ENCODE assay signal across 8 mouse cellular contexts in genomic region chr14:47367461-47367860, GRCm38 (mm10). TPM values are rescaled to one million over a fixed set of nuclear protein-coding genes. Genes with fewer than 3 reads are reported as not detected.
DNase-seq lines count a peak whose midpoint lies in the region; ATAC-seq and TF ChIP-seq lines count a peak whose summit lies in the region.

TSS of gene Lgals3 (plus strand) at chr14:47367751.

- 0 out of 2 replicates have a peak within 1 kb of the TSS, but pooled peaks have one; percentile 21 for H3K4me2 ChIP-seq in midbrain, embryonic 11.5 days
- peak within 1 kb of the TSS; percentile 30 for H3K4me2 ChIP-seq in stomach, embryonic 16.5 days (ENCODE audit: low read depth, low read length)

- no peak within 1 kb of the TSS for H3K27ac ChIP-seq in limb, embryonic 10.5 days
- H3K27ac ChIP-seq in midbrain, embryonic 11.5 days (ENCODE audit: low read depth, low read length) = no peak within 1 kb of the TSS
- H3K27ac ChIP-seq in stomach, embryonic 16.5 days (ENCODE audit: low read length) = peak within 1 kb of the TSS; percentile 88

- H3K4me3 ChIP-seq in limb, embryonic 10.5 days = no peak within 1 kb of the TSS
- no peak within 1 kb of the TSS for H3K4me3 ChIP-seq in midbrain, embryonic 11.5 days (ENCODE audit: low read depth, low read length)
- H3K4me3 ChIP-seq in stomach, embryonic 16.5 days (replicated peaks; ENCODE audit: low read length) = no peak within 1 kb of the TSS

- peaks cover 18% of the 10 kb centered on the region for H3K27me3 ChIP-seq in limb, embryonic 10.5 days (ENCODE audit: low read depth, poor library complexity, severe bottlenecking)
- H3K27me3 ChIP-seq in midbrain, embryonic 11.5 days (ENCODE audit: control insufficient read depth, insufficient read depth, low read length) = no peaks in the 10 kb centered on the region
- H3K27me3 ChIP-seq in stomach, embryonic 16.5 days (ENCODE audit: control insufficient read depth, insufficient read depth, low read length) = no peaks in the 10 kb centered on the region

- TF ChIP-seq POLR2A in brain, embryonic 14.5 days (IDR thresholded peaks at IDR 0.05; ENCODE audit: borderline replicate concordance, extremely low read depth, insufficient read depth, insufficient read length, poor library complexity, severe bottlenecking) = no peak

- H3K36me3 ChIP-seq in limb, embryonic 10.5 days = no peaks in the 10 kb centered on the region
- H3K36me3 ChIP-seq in midbrain, embryonic 11.5 days (ENCODE audit: control insufficient read depth, insufficient read depth, low read length) = no peaks in the 10 kb centered on the region
- H3K36me3 ChIP-seq in stomach, embryonic 16.5 days (ENCODE audit: control insufficient read depth, insufficient read depth, low read length) = no peaks in the 10 kb centered on the region

- no peak for TF ChIP-seq CTCF in brain, embryonic 14.5 days (IDR thresholded peaks at IDR 0.05; ENCODE audit: borderline replicate concordance, extremely low read depth, insufficient read depth, insufficient read length)

- 61% methylated on average over 9 of the region's 9 CpGs for WGBS in limb, embryonic 10.5 days
- WGBS in midbrain, embryonic 11.5 days = 31% methylated on average over 9 of the region's 9 CpGs
- 33% methylated on average over 9 of the region's 9 CpGs for WGBS in stomach, embryonic 16.5 days

- intact Hi-C loops in gastrocnemius, postnatal 14 days (cut with DNase I; ENCODE audit: low total_unique reads) = no loop called here
- intact Hi-C loops in gastrocnemius, postnatal 36 days (cut with DNase I) = no loop called here

- DNase-seq in gastrocnemius, postnatal 14 days = peak; percentile 16
- DNase-seq in gastrocnemius, postnatal 36 days = no peak
- DNase-seq in brain, embryonic 14.5 days (ENCODE audit: low read depth) = peak; percentile 94
- DNase-seq in kidney, adult 8-10 months = peak; percentile 52 to 76
- DNase-seq in limb, embryonic 10.5 days (ENCODE audit: low spot score) = peak; percentile 53
- DNase-seq in midbrain, embryonic 11.5 days (ENCODE audit: low spot score, missing footprints) = peak; percentile 94

- 0 out of 2 replicates have a peak within 1 kb of the TSS, but pooled peaks have one; percentile 2 for H3K9ac ChIP-seq in midbrain, embryonic 11.5 days (ENCODE audit: low read length)
- peak within 1 kb of the TSS; percentile 3; the same call in 1 of the 2 replicates for H3K9ac ChIP-seq in stomach, embryonic 16.5 days (ENCODE audit: low read length)

- no peaks in the 10 kb centered on the region for H3K9me3 ChIP-seq in limb, embryonic 10.5 days (replicated peaks)
- no peaks in the 10 kb centered on the region for H3K9me3 ChIP-seq in midbrain, embryonic 11.5 days (ENCODE audit: control insufficient read depth, low read length)
- H3K9me3 ChIP-seq in stomach, embryonic 16.5 days (replicated peaks; ENCODE audit: control insufficient read depth, low read length) = no peaks in the 10 kb centered on the region

- peaks cover 12% of the 10 kb centered on the region for H3K4me1 ChIP-seq in limb, embryonic 10.5 days
- H3K4me1 ChIP-seq in midbrain, embryonic 11.5 days (ENCODE audit: control insufficient read depth, insufficient read depth, low read length) = peaks cover 7% of the 10 kb centered on the region
- H3K4me1 ChIP-seq in stomach, embryonic 16.5 days (ENCODE audit: control insufficient read depth, insufficient read depth, low read length) = peaks cover 19% of the 10 kb centered on the region

- ATAC-seq in frontal cortex, adult (ENCODE audit: low TSS enrichment) = peak; percentile 98
- peak; percentile 84 for ATAC-seq in midbrain, embryonic 11.5 days (ENCODE audit: low FRiP score)
- ATAC-seq in stomach, embryonic 16.5 days (ENCODE audit: insufficient read depth, low FRiP score) = peak; percentile 54; the same call in 1 of the 2 replicates

RNA-seq across cellular contexts. Expression of gene Lgals3, which starts in this region (rescaled TPM):
- 1 to 10 TPM; 2.9 to 4.3 TPM for total RNA-seq in gastrocnemius, postnatal 14 days (2021)
- 1 to 10 TPM; 2.8 to 5.8 TPM for total RNA-seq in gastrocnemius, postnatal 36 days (2021)
- 2.5 and 3.5 TPM in 2 replicates for polyA plus RNA-seq in brain, embryonic 14.5 days (2012; rRNA removed)
- 0.46 and 0.49 TPM in 2 replicates for polyA plus RNA-seq in limb, embryonic 10.5 days (2016; fragmentation: Nextera tagmentation; extraction: Ambion mirVana)
- polyA plus RNA-seq in midbrain, embryonic 11.5 days (2014; fragmentation: Nextera tagmentation; extraction: Ambion mirVana) = 0.33 and 0.81 TPM in 2 replicates
- polyA plus RNA-seq in stomach, embryonic 16.5 days (2015; fragmentation: Nextera tagmentation; extraction: Ambion mirVana) = 95.3 and 132 TPM in 2 replicates

Comparison
In these comparisons a context has a peak if more than half of its experiments do, and no peak if none do; other contexts are left out.
1. RNA of gene Lgals3 (polyA plus RNA-seq): 95.3 to 132 TPM in stomach, embryonic 16.5 days; 2.5 to 3.5 TPM in brain, embryonic 14.5 days, 0.46 to 0.49 TPM in limb, embryonic 10.5 days and 0.33 to 0.81 TPM in midbrain, embryonic 11.5 days; every median in the first group is over 10 times any median in the second.
2. DNase-seq: peak in gastrocnemius, postnatal 14 days (single experiment), brain, embryonic 14.5 days (single experiment) and kidney, adult 8-10 months (2 of 2); none in gastrocnemius, postnatal 36 days (0 of 2).
3. Peak in DNase-seq in limb, embryonic 10.5 days; RNA of the gene not detected or under 1 TPM.
4. Peak in DNase-seq, ATAC-seq, H3K9ac ChIP-seq and H3K4me2 ChIP-seq in midbrain, embryonic 11.5 days; RNA of the gene not detected or under 1 TPM.
5. Peak in every context shown above with its lines, with median percentiles within 50 percentile points of each other: ATAC-seq.